Mouse (Mus musculus) neural tube, embryonic 12.5 days (tissue): ENCODE measurements at regions not wholly inside any gene's neighbourhood (a gene's known extent, or its start where the extent isn't known, plus 50 kb on each side); places are given as distances from the start of the nearest gene placed in this dataset.

Source experiments
- ATAC-seq: fragments of 200-750 bp; cut with Nextera tagmentation; 2 replicates; pipeline ENCODE4 v1.8.0; 2017; ENCODE audit warnings: low read depth, mild to moderate bottlenecking, moderate TSS enrichment, moderate library complexity; ENCODE audit not compliant: low FRiP score
- H3K27ac ChIP-seq: fragments of 300-500 bp; sonication (generic); 2 replicates; pipeline ENCODE4 v1.5.1; 2016
- H3K27me3 ChIP-seq: fragments of 300-500 bp; sonication (generic); replicated peaks from 2 replicates; pipeline ENCODE4 v1.6.1; 2016; ENCODE audit warnings: mild to moderate bottlenecking
- H3K36me3 ChIP-seq: fragments of 300-500 bp; sonication (generic); 2 replicates; pipeline ENCODE4 v1.6.1; 2016; ENCODE audit warnings: mild to moderate bottlenecking
- H3K4me1 ChIP-seq: fragments of 300-500 bp; sonication (generic); 2 replicates; pipeline ENCODE4 v1.6.1; 2016
- H3K4me2 ChIP-seq: fragments of 300-500 bp; sonication (generic); replicated peaks from 2 replicates; pipeline ENCODE4 v1.6.1; 2016; ENCODE audit warnings: mild to moderate bottlenecking
- H3K4me3 ChIP-seq: fragments of 300-500 bp; sonication (generic); 2 replicates; pipeline ENCODE4 v1.5.1; 2016
- H3K9ac ChIP-seq: fragments of 300-500 bp; sonication (generic); 2 replicates; pipeline ENCODE4 v1.6.1; 2016; ENCODE audit warnings: mild to moderate bottlenecking
- H3K9me3 ChIP-seq: fragments of 300-500 bp; sonication (generic); 2 replicates; pipeline ENCODE4 v1.6.1; 2016; ENCODE audit warnings: mild to moderate bottlenecking
- WGBS: fragments of 180-500 bp; shearing (Covaris S2); methylation state at CpG from one replicate; pipeline ENCODE4 v1.1.7; 2016; 5-methylcytosine and 5-hydroxymethylcytosine counted together

DNA sequence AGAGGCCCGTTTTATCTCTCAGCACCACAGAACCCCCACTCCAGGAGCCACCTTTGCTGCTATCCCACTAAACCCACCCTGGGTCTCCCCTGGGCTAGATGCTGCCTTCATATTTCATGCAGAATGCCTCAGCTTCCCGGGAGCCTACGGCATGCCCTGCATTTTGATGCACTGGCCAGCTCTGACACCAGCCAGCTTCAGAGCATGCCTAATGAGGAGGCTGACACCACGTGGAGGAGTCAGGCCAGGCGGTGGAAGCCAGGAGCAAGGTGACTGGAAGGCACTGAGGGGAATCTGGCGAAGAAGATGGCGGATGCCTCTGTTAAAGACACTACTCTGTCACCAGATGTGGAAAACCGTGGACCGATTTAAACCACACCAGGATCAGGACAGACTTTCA lies 567.2 kb downstream of the Ccdc171 start:
- H3K9me3 ChIP-seq = no peaks in the 10 kb centered on the region
- no peak overlapping the region for H3K9ac ChIP-seq
- no peak overlapping the region for H3K4me3 ChIP-seq
- no peak overlapping the region for H3K27ac ChIP-seq
- no peak overlapping the region for H3K4me2 ChIP-seq
- 0 out of 2 replicates have a peak, but pooled peaks have one; percentile 7 for ATAC-seq
- H3K27me3 ChIP-seq = no peaks in the 10 kb centered on the region
- WGBS = 59% methylated on average over 9 of the region's 9 CpGs
- no peaks in the 10 kb centered on the region for H3K36me3 ChIP-seq
- H3K4me1 ChIP-seq = no peaks in the 10 kb centered on the region

DNA sequence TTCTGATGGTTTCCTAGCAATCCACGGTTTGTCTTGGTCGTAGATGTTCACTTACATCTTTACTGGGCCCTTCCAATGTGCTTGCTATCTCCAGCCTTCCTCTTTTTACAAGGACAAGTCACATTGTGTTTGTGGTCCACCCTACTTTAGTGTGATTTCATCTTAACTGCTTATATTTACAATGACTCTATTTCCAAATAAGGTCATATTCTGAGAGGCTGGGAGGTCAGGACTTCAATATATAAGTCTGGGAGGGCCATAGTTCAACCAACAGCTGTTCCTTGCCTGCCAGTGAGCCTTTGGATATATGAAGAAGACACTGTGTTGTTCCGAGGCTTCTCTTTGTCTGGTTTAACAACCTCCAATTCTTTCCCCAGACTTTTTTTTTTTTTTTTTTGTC lies 569.9 kb downstream of the Ccdc171 start:
- no peaks in the 10 kb centered on the region for H3K27me3 ChIP-seq
- no peak overlapping the region for H3K4me2 ChIP-seq
- H3K4me1 ChIP-seq = no peaks in the 10 kb centered on the region
- WGBS = 55% methylated on average over 3 of the region's 3 CpGs
- no peak overlapping the region for H3K4me3 ChIP-seq
- no peaks in the 10 kb centered on the region for H3K36me3 ChIP-seq
- no peak overlapping the region for H3K9ac ChIP-seq
- no peaks in the 10 kb centered on the region for H3K9me3 ChIP-seq
- ATAC-seq = no peak
- H3K27ac ChIP-seq = no peak overlapping the region

DNA sequence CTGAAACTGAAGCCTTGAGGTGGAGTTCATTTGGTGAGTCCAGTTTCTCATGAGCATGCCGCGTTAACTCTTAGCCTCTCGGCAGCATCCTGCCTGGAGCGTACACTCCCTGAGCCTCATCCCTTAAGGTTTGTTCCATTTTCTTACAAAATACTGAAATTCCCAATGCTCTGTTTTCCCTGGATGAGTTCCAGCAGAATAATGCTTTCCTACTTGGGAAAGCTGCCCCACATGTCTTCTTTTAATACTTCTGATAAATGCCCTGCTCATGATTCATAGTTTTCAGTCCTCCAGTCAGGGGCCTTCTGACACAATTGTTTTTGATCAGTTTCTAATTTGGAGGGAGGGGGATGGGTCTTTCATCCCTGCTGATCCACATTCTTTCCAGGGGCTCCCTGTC lies 570.7 kb downstream of the Ccdc171 start:
- H3K4me2 ChIP-seq = no peak overlapping the region
- ATAC-seq = no peak
- H3K27me3 ChIP-seq = no peaks in the 10 kb centered on the region
- no peaks in the 10 kb centered on the region for H3K4me1 ChIP-seq
- WGBS = 82% methylated on average over 4 of the region's 4 CpGs
- H3K36me3 ChIP-seq = no peaks in the 10 kb centered on the region
- no peak overlapping the region for H3K4me3 ChIP-seq
- no peak overlapping the region for H3K27ac ChIP-seq
- H3K9ac ChIP-seq = no peak overlapping the region
- H3K9me3 ChIP-seq = no peaks in the 10 kb centered on the region

DNA sequence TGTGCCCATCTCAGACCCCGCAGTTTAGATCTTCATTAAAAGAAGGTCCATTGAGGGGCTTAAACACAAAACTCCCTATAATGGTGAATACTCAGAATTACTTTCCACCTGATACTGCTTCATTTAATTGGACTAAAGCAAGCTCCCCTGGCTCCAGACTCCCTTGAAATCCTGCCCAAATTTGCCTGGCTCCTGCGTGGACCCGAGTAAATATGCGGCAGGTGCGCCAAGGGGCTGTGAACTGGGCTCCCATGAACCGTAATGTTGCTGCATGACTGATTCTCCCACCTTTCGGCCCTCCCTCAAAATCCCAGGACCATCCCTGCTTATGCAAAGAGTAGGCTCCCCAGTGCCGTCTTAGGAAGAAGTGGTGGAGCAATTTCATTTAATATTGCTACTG lies 573.7 kb downstream of the Ccdc171 start:
- no peak for ATAC-seq
- no peaks in the 10 kb centered on the region for H3K9me3 ChIP-seq
- H3K36me3 ChIP-seq = no peaks in the 10 kb centered on the region
- H3K4me3 ChIP-seq = no peak overlapping the region
- no peak overlapping the region for H3K4me2 ChIP-seq
- H3K4me1 ChIP-seq = no peaks in the 10 kb centered on the region
- H3K27ac ChIP-seq = no peak overlapping the region
- no peak overlapping the region for H3K9ac ChIP-seq
- WGBS = 92% methylated on average over 8 of the region's 8 CpGs
- no peaks in the 10 kb centered on the region for H3K27me3 ChIP-seq

DNA sequence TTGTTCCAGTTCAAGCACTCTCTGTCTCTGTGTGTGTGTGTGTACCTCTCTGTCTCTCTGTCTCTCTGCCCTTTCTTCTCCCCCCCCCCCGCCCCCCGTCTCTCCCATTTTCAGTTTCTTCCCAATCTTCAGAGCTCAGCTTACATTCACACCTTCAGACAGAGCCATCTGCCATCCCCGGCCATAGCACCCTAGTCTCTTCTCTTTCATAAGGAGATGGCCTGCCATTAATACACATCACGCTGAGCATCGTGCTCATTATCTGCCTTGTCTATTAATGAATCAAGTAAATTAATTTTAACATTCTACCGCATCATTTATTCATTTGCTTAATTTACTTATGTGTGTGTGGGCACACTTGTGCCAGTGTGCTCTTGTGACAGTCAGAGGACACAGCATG lies 573.2 kb downstream of the Bnc2 start:
- Histone ChIP-seq H3K4me3 (no peak overlapping the region), H3K4me1 (no peaks in the 10 kb centered on the region), H3K27ac (no peak overlapping the region), H3K36me3 (no peaks in the 10 kb centered on the region), H3K9ac (no peak overlapping the region), H3K4me2 (no peak overlapping the region), H3K27me3 (no peaks in the 10 kb centered on the region), H3K9me3 (no peaks in the 10 kb centered on the region)
- 80% methylated on average over 6 of the region's 6 CpGs for WGBS
- no peak for ATAC-seq

DNA sequence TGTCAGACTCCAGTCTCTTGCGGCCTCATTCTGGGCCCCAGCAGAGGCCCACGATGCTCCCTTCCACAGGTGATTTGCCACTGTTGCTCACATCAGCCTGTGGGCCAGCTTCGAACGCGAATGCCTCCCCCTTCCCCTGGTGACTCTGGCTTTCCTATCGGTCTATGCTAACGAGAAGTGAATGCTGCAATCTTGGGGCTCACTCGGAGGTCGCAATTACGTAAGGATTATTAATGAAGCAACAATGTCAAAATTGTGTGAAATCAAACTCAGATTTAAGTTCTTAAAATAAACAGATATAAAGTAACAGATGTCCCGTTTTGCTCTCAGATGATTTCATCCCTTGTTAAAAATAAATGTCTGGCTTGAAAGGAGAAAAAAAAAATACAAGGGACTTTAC lies 572.3 kb downstream of the Bnc2 start:
- H3K4me1 ChIP-seq = no peaks in the 10 kb centered on the region
- WGBS = 81% methylated on average over 11 of the region's 11 CpGs
- H3K36me3 ChIP-seq = no peaks in the 10 kb centered on the region
- no peaks in the 10 kb centered on the region for H3K27me3 ChIP-seq
- H3K9me3 ChIP-seq = no peaks in the 10 kb centered on the region
- H3K9ac ChIP-seq = no peak overlapping the region
- no peak overlapping the region for H3K4me3 ChIP-seq
- no peak overlapping the region for H3K27ac ChIP-seq
- no peak for ATAC-seq
- H3K4me2 ChIP-seq = no peak overlapping the region

DNA sequence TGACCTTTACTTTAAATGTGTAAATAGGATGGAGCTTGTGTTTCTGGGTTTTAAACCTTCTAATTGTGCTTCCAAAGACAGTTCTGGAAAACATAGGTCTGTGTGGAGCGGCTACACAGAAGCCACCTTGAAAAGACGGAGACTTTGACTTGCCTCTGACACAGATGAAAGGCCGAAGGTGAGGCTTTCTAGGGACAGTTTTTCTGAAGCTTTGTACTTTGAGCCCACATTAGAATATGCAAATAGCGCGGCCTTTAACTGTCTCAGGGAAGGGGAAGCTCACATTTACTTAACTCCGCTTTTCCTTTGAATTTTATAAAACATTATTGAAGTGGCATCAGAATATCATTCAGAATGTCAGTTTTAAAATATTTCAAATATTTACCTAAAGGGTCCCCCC lies 566.5 kb downstream of the Bnc2 start:
- Histone ChIP-seq H3K9me3 (no peaks in the 10 kb centered on the region), H3K4me2 (no peak overlapping the region), H3K27me3 (no peaks in the 10 kb centered on the region), H3K9ac (no peak overlapping the region), H3K36me3 (no peaks in the 10 kb centered on the region), H3K4me1 (peaks cover 17% of the 10 kb centered on the region), H3K27ac (no peak overlapping the region), H3K4me3 (no peak overlapping the region)
- ATAC-seq = no peak
- WGBS = 63% methylated on average over 6 of the region's 6 CpGs

DNA sequence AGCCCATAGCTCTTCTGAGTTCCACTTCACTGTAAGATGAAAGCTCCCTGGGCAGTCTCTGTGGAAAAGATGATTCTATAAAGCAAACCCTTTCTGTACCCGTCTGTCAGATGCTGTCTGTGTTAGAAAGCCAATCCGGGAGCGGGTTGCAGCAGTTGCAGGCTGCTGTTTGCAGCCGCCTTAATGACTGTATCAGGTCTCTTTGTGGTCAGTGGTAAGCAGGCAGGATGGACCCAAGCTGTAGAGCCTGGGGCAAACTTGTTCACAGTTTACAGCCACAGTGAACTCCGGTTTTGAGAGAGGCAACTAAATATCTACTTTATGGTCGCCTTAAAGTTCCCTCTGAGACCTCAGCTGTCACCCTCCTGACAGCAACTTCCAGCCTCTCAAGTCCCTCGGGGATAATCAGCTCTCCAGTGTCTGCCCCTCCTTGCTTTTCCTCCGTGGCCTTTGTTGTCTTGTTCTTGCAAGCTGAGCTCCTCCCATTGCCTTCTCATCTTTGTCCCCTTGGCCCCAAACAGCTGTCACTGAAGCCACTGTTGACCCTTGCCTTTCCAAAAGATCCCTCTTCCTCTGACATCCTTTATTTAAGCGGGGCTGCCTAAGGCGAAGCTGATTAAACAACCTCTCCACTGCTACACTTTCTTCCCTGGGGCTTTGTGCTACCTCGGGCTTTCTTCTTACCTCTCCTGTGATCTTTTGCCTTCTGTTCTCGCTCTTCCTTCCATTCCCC lies 565.1 kb downstream of the Bnc2 start:
- H3K4me3 ChIP-seq = no peak overlapping the region
- ATAC-seq = peak; percentile 44; the same call in 1 of the 2 replicates
- H3K9ac ChIP-seq = no peak overlapping the region
- H3K27me3 ChIP-seq = no peaks in the 10 kb centered on the region
- H3K36me3 ChIP-seq = no peaks in the 10 kb centered on the region
- 4% methylated on average over 12 of the region's 12 CpGs for WGBS
- peak overlapping the region; percentile 27; the same call in 1 of the 2 replicates for H3K4me2 ChIP-seq
- no peak overlapping the region for H3K27ac ChIP-seq
- peaks cover 17% of the 10 kb centered on the region for H3K4me1 ChIP-seq
- H3K9me3 ChIP-seq = no peaks in the 10 kb centered on the region

DNA sequence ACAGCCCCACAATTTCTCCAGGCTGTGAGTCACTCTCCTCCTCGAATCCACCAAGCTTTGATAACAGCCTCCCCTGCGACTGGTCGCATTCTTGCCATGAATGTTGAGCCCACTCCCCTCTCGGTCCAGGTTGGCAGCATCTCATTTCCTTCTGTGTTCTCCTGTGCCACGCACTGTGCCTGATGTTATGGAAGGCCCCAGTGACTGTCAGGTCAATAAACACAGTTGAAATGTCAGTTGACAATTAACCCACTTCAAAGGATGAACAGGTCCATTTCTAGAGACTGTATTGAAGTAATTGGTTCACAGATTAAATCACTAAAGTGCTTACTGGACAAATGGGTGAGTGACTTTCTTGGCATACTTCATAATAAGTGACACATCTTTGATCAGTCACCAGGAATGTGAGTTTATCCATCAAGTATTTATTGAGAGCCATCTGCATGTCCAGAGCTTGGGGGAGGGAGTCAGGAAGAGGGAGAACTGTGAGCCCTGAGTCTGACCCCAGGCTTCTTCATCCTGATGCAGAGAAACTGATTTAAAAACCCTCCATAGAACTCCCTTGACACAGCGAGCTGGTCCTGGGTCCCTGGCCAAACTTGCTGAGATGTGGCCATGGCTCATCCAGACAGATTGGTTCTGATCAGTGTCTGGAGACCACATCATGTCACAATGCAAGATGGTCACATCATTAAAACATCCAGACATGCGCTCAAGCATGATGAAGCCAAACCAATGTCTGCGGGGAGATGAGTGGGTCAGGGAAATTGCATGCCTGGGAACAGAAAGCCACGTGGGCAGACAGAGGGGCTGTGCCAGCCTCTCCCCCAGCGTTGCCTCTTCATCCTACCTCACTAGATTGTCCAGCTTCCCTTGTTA lies 560.7 kb downstream of the Bnc2 start:
- no peak overlapping the region for H3K9ac ChIP-seq
- no peak overlapping the region for H3K4me3 ChIP-seq
- peaks cover 14% of the 10 kb centered on the region for H3K4me1 ChIP-seq
- H3K27ac ChIP-seq = no peak overlapping the region
- no peak for ATAC-seq
- H3K27me3 ChIP-seq = no peaks in the 10 kb centered on the region
- WGBS = 80% methylated on average over 10 of the region's 10 CpGs
- H3K9me3 ChIP-seq = no peaks in the 10 kb centered on the region
- H3K36me3 ChIP-seq = no peaks in the 10 kb centered on the region
- no peak overlapping the region for H3K4me2 ChIP-seq

DNA sequence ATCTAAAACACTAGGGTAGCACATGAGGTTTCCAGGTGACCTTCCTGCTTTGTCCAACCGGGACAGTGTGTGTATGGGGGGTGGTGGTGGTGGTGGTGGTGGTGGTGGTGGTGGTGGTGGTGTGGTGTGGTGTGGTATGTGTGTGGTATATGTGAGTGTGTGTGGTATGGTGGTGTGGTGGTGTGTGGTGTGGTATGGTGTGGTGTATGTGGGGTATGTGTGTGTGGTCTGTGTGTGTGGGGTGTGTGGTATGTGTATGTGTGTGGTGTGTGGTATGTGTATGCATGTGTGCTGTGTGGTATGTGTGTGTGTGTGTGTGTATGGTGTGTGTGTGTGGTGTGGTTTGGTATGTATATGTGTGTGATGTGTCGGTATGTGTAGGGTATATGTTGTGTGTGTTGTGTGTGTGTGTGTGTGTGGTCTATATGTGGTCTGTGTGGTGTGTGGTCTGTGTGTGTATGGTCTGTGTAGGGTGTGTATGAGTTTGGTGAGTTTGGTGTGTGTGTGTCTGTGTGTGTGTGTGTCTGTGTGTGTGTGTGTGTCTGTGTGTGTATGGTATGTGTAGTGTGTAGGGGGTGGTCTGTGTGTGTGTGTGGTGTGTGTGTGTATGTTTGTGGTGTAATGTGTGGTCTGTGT lies 556.7 kb downstream of the Bnc2 start:
- Histone ChIP-seq H3K9ac (no peak overlapping the region), H3K9me3 (no peaks in the 10 kb centered on the region), H3K4me2 (no peak overlapping the region), H3K4me1 (peaks cover 8% of the 10 kb centered on the region), H3K36me3 (no peaks in the 10 kb centered on the region), H3K27ac (no peak overlapping the region), H3K4me3 (no peak overlapping the region), H3K27me3 (no peaks in the 10 kb centered on the region)
- ATAC-seq = peak; percentile 52; the same call in 1 of the 2 replicates
- 92% methylated on average over 2 of the region's 2 CpGs for WGBS

DNA sequence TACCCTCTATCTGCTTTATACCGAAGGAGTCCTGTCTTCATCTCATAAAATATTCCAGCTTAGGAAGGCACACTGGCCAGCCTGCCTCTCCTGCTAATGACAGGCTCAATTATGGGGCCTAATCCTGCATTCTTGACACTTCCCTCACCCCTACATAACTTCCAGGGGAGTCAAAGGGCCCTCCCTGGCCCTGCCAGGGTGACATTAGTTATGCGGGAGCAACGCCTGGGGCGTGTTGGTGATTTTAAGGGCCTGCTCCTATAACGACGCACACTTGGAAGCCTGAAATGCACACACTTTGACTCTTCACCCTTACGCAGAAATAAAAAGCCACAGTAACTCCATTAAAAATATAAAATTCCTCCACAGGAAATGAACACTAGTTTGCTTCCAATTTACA lies 555.5 kb downstream of the Bnc2 start:
- peaks cover 8% of the 10 kb centered on the region for H3K4me1 ChIP-seq
- no peaks in the 10 kb centered on the region for H3K36me3 ChIP-seq
- H3K9me3 ChIP-seq = no peaks in the 10 kb centered on the region
- H3K4me3 ChIP-seq = no peak overlapping the region
- no peak overlapping the region for H3K27ac ChIP-seq
- no peak overlapping the region for H3K4me2 ChIP-seq
- no peak for ATAC-seq
- WGBS = 18% methylated on average over 7 of the region's 7 CpGs
- H3K27me3 ChIP-seq = no peaks in the 10 kb centered on the region
- no peak overlapping the region for H3K9ac ChIP-seq

DNA sequence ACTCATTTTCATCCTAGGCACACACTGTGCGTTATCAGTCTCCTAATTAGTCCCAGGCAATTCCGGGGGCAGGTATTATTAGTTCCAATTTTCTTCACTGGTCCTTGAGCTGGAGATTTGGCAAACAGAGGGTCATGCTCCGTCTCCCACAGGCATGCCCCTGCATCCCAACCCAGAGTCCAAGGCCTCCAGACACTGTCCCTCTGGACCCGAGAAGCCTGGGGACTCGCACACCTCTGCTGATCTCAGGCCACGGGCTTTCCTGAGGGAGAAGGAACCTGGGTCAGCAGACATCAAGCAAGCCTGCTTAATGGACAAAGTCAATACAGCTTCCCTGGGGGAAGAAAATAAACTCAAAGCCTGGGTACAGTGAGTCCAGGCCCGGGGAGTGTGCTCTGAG lies 554.7 kb downstream of the Bnc2 start:
- WGBS = 61% methylated on average over 7 of the region's 7 CpGs
- ATAC-seq = no peak
- no peak overlapping the region for H3K27ac ChIP-seq

More for the DNA sequence above, 554.7 kb downstream of the Bnc2 start:
- no peaks in the 10 kb centered on the region for H3K36me3 ChIP-seq
- H3K4me1 ChIP-seq = peaks cover 8% of the 10 kb centered on the region
- no peak overlapping the region for H3K9ac ChIP-seq
- H3K4me3 ChIP-seq = no peak overlapping the region
- H3K4me2 ChIP-seq = no peak overlapping the region
- H3K9me3 ChIP-seq = no peaks in the 10 kb centered on the region
- H3K27me3 ChIP-seq = no peaks in the 10 kb centered on the region
